13 mouse cellular contexts compared by ENCODE assay signal in genomic region chr19:47230082-47230481, GRCm38 (mm10). TPM values are rescaled to one million over a fixed set of nuclear protein-coding genes. Genes with fewer than 3 reads are reported as not detected.
"Had no signal": no experiment of that assay in that cellular context is flagged by ENCODE, and none has a peak within 500 bp of the region (broad histone marks: within the 10 kb centered on the region; RNA-seq: fewer than 3 reads in every experiment).

No protein-coding gene starts in this region.

- H3K36me3 ChIP-seq: limb, embryonic 15.5 days; liver, embryonic 12.5 days; midbrain, embryonic 10.5 days had no signal

- H3K4me3 ChIP-seq: limb, embryonic 15.5 days; liver, embryonic 12.5 days; midbrain, embryonic 10.5 days had no signal

- DNase-seq: kidney, adult 8-10 months; kidney, postnatal 25 days; lung, embryonic 14.5 days; lung, postnatal 10 days; lung, postnatal 4 days; right cerebral cortex, adult 18-20 months; right cerebral cortex, postnatal 4 days; thymus, postnatal 36 days had no signal

- H3K9ac ChIP-seq: limb, embryonic 15.5 days; liver, embryonic 12.5 days; lung, embryonic 14.5 days had no signal

- ATAC-seq: liver, embryonic 12.5 days; midbrain, embryonic 16.5 days had no signal

- H3K4me2 ChIP-seq: limb, embryonic 15.5 days; liver, embryonic 12.5 days had no signal

- H3K27me3 ChIP-seq: limb, embryonic 15.5 days had no signal

- H3K27ac ChIP-seq: limb, embryonic 15.5 days; liver, embryonic 12.5 days; midbrain, embryonic 10.5 days had no signal

- H3K9me3 ChIP-seq: limb, embryonic 15.5 days; liver, embryonic 12.5 days; midbrain, embryonic 10.5 days had no signal

RNA-seq across cellular contexts. Expression of gene Neurl1a, which starts 51.5 kb away (rescaled TPM):
- total RNA-seq: megakaryocyte, adult 5-6 weeks had no signal
